Mouse (Mus musculus) liver, embryonic 13.5 days (tissue): ENCODE results near the gene Tshz2. TPM values are rescaled to one million over a fixed set of nuclear protein-coding genes. Genes with fewer than 3 reads are reported as not detected.

Experiments
- ATAC-seq: fragments of 200-750 bp; cut with Nextera tagmentation; 2 replicates; pipeline ENCODE4 v1.8.0; 2017; ENCODE audit warnings: low read depth, mild to moderate bottlenecking, moderate number of reproducible peaks, moderate library complexity
- DNase-seq: peaks from one replicate; pipeline ENCODE4 v3.0.0; 2022
- H3K27ac ChIP-seq: fragments of 300-500 bp; sonication (generic); 2 replicates; pipeline ENCODE4 v1.5.1; 2015; ENCODE audit warnings: moderate library complexity, mild to moderate bottlenecking, inconsistent platforms
- H3K27me3 ChIP-seq: fragments of 300-500 bp; sonication (generic); 2 replicates; pipeline ENCODE4 v1.6.1; 2015; ENCODE audit warnings: mild to moderate bottlenecking, inconsistent platforms
- H3K36me3 ChIP-seq: fragments of 300-500 bp; sonication (generic); 2 replicates; pipeline ENCODE4 v1.6.1; 2015; ENCODE audit warnings: mild to moderate bottlenecking, inconsistent platforms
- H3K4me1 ChIP-seq: fragments of 300-500 bp; sonication (generic); replicated peaks from 2 replicates; pipeline ENCODE4 v1.6.1; 2015; ENCODE audit warnings: inconsistent platforms
- H3K4me2 ChIP-seq: fragments of 300-500 bp; sonication (generic); 2 replicates; pipeline ENCODE4 v1.6.1; 2015; ENCODE audit warnings: inconsistent platforms, mild to moderate bottlenecking, moderate library complexity
- H3K4me3 ChIP-seq: fragments of 300-500 bp; sonication (generic); replicated peaks from 2 replicates; pipeline ENCODE4 v1.5.1; 2015; ENCODE audit warnings: mild to moderate bottlenecking, inconsistent platforms
- H3K9ac ChIP-seq: fragments of 300-500 bp; sonication (generic); 2 replicates; pipeline ENCODE4 v1.6.1; 2015; ENCODE audit warnings: mild to moderate bottlenecking, inconsistent platforms
- H3K9me3 ChIP-seq: fragments of 300-500 bp; sonication (generic); replicated peaks from 2 replicates; pipeline ENCODE4 v1.6.1; 2016; ENCODE audit warnings: inconsistent platforms
- WGBS: fragments of 180-500 bp; shearing (Covaris S2); methylation state at CpG from one replicate; pipeline ENCODE4 v1.1.7; 2015; ENCODE audit not compliant: insufficient replicate concordance; 5-methylcytosine and 5-hydroxymethylcytosine counted together
- polyA plus RNA-seq: library from polyadenylated mRNA; unstranded; fragments of >200 nt; fragmentation: Nextera tagmentation; extraction: Ambion mirVana; gene quantifications from 2 replicates; pipeline ENCODE4 v1.2.1, GENCODE M21; 2015

The Tshz2 gene
- polyA plus RNA-seq, 1 experiment from 2014 or later = 1.0 TPM

DNA sequence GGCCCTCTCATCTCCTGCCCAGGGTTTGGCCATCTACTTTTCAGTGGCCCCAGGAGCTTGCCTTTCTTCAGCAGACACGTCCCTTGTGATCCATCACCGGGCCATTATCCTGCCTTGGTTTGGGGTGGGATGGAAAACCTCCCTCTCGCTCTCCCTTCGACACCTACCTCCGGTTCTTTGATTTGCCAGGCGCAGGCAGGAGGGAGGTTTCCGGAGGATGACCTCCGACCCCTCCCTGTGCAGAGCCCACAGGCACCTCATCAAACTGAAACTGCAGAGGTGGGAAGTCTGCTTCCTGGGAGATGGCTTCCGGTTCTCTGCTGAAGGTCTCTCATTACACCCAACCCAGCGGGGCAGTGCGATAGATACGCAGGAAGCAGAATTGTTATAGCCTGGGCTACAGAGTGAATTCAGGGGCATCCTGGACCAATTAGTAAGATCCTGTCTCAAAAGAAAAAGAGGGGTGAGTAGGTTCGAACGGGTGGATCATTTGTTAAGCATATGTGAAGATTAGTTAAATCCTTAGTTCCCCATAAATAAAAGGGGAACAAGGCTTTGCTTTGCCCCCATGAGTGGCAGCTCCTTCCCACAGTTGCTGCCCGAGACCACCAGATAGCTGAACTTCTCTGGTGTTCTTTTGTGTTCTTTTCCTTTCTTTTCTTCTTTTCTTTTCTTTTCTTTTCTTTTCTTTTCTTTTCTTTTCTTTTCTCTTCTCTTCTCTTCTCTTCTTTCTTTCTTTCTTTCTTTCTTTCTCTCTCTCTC, 70.1 kb downstream of the Tshz2 start:
- H3K4me2 ChIP-seq = no peak overlapping the region
- 34% methylated on average over 15 of the region's 15 CpGs for WGBS
- H3K4me1 ChIP-seq = peaks cover 16% of the 10 kb centered on the region; the same call in 1 of the 2 replicates
- no peak overlapping the region for H3K4me3 ChIP-seq
- H3K27ac ChIP-seq = no peak overlapping the region
- DNase-seq = no peak
- no peaks in the 10 kb centered on the region for H3K27me3 ChIP-seq
- ATAC-seq = no peak
- no peaks in the 10 kb centered on the region for H3K9me3 ChIP-seq
- H3K36me3 ChIP-seq = no peaks in the 10 kb centered on the region
- H3K9ac ChIP-seq = no peak overlapping the region

DNA sequence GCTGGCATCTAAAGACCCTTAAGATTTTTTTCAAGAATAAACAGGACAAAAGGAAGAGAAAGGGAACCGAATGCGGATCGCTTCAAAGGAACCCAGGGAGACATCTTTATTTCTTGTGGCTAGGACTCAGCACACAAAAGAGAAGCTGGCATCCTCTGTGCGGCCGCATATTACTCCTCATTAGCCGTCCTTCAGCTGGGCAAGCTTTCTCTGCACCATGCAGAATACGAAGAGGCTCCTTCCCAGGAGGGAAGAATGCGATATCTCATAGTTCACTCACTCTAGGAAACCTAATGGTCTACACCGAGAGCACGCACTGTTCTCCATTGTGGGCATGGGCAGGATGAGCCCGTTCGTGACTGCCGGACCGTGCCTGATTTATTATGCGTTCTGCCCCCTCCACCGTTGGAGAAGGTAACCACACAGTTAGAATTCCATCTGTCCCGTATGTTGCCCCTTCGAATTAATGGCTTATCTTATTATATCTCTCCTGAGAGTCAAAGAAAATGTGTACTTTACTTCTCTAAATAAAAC, 89.0 kb downstream of the Tshz2 start:
- Histone ChIP-seq H3K36me3 (no peaks in the 10 kb centered on the region), H3K4me2 (no peak overlapping the region), H3K27ac (no peak overlapping the region), H3K27me3 (no peaks in the 10 kb centered on the region), H3K4me1 (peaks cover 6% of the 10 kb centered on the region; the same call in 1 of the 2 replicates), H3K9me3 (no peaks in the 10 kb centered on the region), H3K9ac (no peak overlapping the region), H3K4me3 (no peak overlapping the region)
- ATAC-seq = no peak
- 76% methylated on average over 18 of the region's 18 CpGs for WGBS
- no peak for DNase-seq

DNA sequence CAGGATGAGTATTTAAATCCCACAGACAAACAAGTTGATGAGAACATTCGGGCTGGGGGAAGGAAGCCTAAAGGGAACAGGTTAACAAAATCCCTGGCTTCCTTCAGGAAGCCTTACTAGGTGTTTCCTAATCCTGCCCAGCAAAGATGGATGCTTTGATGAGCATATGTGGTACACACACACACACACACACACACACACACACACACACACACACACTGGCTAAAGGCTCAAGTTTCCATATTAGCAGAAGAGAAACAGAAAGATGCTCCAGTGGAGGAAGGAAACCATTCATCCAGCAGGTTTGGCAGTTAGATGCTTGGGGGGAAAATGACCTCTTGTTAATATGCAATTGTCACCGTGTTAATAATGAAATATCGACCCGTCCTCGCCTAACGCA, 89.5 kb downstream of the Tshz2 start:
- H3K4me1 ChIP-seq = peaks cover 5% of the 10 kb centered on the region; the same call in 1 of the 2 replicates
- WGBS = 77% methylated on average over 6 of the region's 6 CpGs
- H3K4me3 ChIP-seq = no peak overlapping the region
- no peaks in the 10 kb centered on the region for H3K36me3 ChIP-seq
- H3K27me3 ChIP-seq = no peaks in the 10 kb centered on the region
- DNase-seq (no peak), ATAC-seq (no peak)
- H3K9ac ChIP-seq = no peak overlapping the region
- H3K27ac ChIP-seq = no peak overlapping the region
- H3K9me3 ChIP-seq = no peaks in the 10 kb centered on the region
- H3K4me2 ChIP-seq = no peak overlapping the region

DNA sequence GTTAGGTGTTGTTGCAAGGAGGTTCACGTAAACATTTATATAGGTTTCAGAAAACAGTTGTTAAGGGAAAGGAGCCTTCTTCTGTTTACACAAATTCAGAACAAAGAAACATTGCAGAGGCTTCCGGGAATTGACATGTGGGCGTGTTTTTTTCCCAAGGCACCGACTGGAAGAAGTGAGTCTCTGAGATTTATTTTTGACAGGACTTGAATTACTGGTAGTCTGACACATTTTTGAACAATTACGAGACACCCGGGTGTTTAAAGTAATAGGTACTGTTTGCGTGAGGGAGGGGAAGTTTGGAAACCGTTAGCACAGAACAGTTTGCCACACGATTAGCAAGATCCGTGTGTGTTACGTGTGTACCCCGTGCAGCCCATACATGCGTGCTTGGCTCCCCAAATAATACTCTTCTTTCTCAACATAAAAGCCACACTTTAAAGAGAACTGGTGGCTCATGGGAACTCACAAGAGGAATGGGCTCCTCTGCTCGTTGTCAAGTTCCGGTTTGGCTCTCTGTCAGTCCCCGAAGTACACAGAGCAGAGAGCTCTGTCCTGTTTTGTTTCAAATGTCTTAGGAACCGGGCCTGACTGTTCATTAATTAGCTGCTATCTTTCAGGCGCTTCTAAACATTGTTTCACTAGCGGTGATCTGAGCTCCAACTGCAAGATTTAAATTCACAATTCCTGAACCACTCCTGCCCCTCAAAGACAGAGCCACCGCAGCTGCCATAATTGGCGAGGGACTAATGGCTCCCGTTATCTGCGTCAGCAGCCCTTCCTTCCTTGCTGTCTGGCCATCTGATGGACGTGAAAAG, 91.0 kb downstream of the Tshz2 start:
- H3K27me3 ChIP-seq = no peaks in the 10 kb centered on the region
- no peaks in the 10 kb centered on the region for H3K9me3 ChIP-seq
- H3K4me3 ChIP-seq = no peak overlapping the region
- H3K36me3 ChIP-seq = no peaks in the 10 kb centered on the region
- WGBS = 36% methylated on average over 24 of the region's 24 CpGs
- no peak for ATAC-seq
- DNase-seq = no peak
- H3K4me1 ChIP-seq = 0 out of 2 replicates have a peak, but pooled peaks cover 3% of the 10 kb centered on the region
- H3K4me2 ChIP-seq = 0 out of 2 replicates have a peak overlapping the region, but pooled peaks have one; percentile 1
- no peak overlapping the region; the same call in 1 of the 2 replicates for H3K27ac ChIP-seq
- no peak overlapping the region for H3K9ac ChIP-seq

DNA sequence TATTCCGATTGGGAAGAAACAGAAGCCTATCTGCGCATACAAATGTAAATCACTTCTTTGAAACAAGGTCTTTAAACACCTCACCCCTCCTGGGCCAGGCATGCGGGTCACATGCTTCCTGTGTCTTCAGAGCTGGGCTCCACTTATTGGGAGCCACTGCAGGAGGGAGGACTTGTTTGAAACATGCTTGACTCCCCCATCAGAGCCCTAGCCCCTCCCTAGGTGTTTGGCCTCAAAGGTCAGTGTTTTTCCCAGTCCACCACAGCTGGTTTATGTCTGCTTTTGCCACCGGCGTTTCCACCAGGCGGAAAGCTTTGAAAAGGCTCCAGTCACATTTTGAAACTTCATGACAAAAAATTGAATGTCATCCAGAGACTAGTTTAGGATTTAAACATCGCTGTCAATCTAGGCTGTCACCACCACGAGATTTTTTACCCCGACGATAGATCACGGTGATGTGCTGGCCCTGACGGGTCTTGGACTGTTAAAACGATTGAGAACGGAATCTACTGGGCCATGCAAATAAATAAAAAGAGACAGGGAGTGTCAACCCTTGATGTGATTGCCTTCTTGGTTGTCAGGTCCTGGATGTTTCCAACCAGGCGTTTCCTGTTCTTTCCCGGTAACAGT, 96.0 kb downstream of the Tshz2 start:
- H3K4me3 ChIP-seq = no peak overlapping the region
- no peaks in the 10 kb centered on the region for H3K27me3 ChIP-seq
- ATAC-seq (no peak), DNase-seq (no peak)
- H3K9me3 ChIP-seq = no peaks in the 10 kb centered on the region
- H3K36me3 ChIP-seq = no peaks in the 10 kb centered on the region
- 0 out of 2 replicates have a peak, but pooled peaks cover 6% of the 10 kb centered on the region for H3K4me1 ChIP-seq
- no peak overlapping the region; the same call in 1 of the 2 replicates for H3K27ac ChIP-seq
- WGBS = 64% methylated on average over 16 of the region's 16 CpGs
- H3K9ac ChIP-seq = no peak overlapping the region
- no peak overlapping the region for H3K4me2 ChIP-seq

DNA sequence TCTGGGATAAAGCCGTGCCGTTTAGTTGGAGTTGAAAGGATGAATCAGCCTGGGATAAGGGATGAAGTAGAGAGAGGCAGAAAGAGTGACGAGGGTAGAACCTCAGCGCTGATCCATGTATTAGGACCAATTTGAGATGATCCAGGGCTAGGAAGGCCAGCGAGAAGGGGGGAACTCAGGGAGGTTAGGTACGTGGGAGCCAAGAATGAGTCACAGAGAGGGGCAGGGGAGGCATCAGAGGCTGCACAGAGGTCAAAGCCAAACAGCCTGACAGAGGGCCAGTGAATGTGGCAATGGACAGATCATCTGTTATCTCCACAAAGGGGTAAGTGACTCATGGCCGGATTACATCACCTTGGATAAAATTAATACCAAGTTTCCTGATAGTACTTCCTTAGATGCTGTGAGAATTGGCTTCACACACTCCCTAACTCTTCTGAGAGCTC, 97.8 kb downstream of the Tshz2 start:
- DNase-seq = no peak
- no peak for ATAC-seq
- H3K9me3 ChIP-seq = no peaks in the 10 kb centered on the region
- H3K27ac ChIP-seq = no peak overlapping the region
- no peaks in the 10 kb centered on the region for H3K36me3 ChIP-seq
- 0 out of 2 replicates have a peak, but pooled peaks cover 6% of the 10 kb centered on the region for H3K4me1 ChIP-seq
- no peak overlapping the region for H3K9ac ChIP-seq
- WGBS = 61% methylated on average over 7 of the region's 7 CpGs
- H3K27me3 ChIP-seq = no peaks in the 10 kb centered on the region
- no peak overlapping the region for H3K4me2 ChIP-seq
- no peak overlapping the region for H3K4me3 ChIP-seq

DNA sequence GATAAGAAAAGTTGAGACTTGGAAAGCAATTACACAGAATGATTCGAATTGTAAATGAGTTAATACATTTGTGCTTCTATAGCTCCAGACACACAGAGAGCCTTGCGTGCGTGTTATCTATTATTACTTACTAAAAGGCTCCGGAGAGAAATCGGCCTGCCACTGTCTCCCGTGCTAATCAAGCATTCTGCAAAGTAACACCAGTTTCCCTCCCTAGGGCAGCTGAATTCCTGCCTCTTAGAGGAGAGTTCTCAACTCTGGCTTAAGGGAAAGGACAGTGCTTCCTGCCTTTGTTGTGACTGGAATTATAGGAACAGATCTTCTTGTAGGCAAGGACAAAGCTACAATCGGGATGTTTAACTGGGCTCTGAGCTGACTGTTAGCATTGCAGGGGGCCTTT, 101.2 kb downstream of the Tshz2 start:
- DNase-seq (no peak), ATAC-seq (no peak)
- WGBS = 56% methylated on average over 7 of the region's 7 CpGs
- H3K9me3 ChIP-seq = no peaks in the 10 kb centered on the region
- no peak overlapping the region for H3K4me2 ChIP-seq
- no peaks in the 10 kb centered on the region for H3K36me3 ChIP-seq
- no peak overlapping the region for H3K27ac ChIP-seq
- no peak overlapping the region for H3K9ac ChIP-seq
- H3K4me3 ChIP-seq = no peak overlapping the region
- no peaks in the 10 kb centered on the region for H3K27me3 ChIP-seq
- 0 out of 2 replicates have a peak, but pooled peaks cover 6% of the 10 kb centered on the region for H3K4me1 ChIP-seq

DNA sequence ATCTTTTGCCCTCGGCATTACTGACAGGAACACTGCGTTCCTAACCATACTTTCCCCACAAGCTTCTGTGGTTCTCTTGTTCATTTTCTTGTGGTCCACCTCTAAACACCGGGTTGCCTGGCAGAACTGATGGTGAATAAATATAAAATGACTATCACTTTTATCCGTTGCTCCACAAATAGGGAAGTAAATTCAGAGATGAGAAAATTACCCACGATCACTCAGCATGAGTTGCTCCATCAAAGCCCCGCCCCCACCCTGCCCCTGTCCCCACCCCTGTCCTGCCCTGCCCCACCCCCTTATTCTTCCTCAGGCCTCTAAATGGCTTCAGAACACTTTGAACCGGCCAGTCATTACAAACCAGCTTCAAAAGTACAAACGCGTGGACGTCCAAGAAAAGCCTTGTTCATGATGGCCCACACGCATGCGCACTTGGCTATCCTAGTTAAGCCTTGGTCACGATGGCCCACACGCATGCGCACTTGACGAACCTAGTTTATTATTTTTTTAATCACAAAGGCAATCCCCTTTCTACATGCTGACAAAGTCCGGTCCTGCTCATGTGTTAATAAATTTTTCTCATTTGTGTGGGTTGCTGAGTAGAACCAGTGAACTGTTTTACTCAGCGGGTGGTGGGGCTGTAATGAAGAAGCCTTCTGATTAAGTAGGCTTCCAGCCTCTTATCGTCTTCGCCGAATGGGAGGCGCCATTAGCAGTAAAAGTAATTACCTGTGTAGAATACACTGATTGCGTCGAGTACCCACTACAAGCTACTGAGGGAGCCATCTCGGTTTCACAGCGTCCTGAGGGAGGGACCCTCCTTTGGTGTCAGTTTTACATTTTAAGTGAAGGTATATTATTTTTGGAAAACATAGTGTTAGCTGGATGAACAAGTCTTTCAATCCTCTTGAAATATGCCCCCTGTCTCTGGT, 102.9 kb downstream of the Tshz2 start:
- Histone ChIP-seq H3K27ac (no peak overlapping the region), H3K4me2 (no peak overlapping the region), H3K27me3 (no peaks in the 10 kb centered on the region), H3K4me3 (no peak overlapping the region), H3K36me3 (no peaks in the 10 kb centered on the region), H3K4me1 (no peaks in the 10 kb centered on the region), H3K9ac (no peak overlapping the region), H3K9me3 (no peaks in the 10 kb centered on the region)
- WGBS = 76% methylated on average over 26 of the region's 26 CpGs
- ATAC-seq = no peak
- no peak for DNase-seq

DNA sequence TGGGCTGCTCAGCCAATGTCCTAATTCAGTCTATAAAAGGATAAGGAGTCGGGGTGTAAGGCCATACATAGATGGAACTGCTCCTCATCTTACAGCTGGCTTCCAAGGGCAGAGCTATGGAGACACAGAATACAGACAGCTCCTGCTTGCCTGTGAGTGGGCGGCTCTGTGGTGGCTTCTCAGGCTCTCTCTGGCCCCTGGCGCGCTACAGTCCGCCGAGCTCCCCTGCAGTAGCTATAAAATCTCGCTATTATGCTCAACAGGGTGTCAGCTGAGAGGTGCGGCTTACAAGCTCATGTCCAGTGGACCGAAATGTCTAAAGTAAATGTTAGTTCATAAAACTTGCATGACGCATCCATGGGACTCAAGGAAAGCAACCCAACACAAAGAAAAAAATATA, 108.2 kb downstream of the Tshz2 start:
- Histone ChIP-seq H3K27ac (no peak overlapping the region), H3K4me2 (no peak overlapping the region), H3K9me3 (no peaks in the 10 kb centered on the region), H3K9ac (no peak overlapping the region), H3K4me1 (no peaks in the 10 kb centered on the region; the same call in none of the 2 replicates), H3K4me3 (no peak overlapping the region), H3K27me3 (no peaks in the 10 kb centered on the region), H3K36me3 (no peaks in the 10 kb centered on the region)
- ATAC-seq (no peak), DNase-seq (no peak)
- WGBS = 78% methylated on average over 10 of the region's 10 CpGs

DNA sequence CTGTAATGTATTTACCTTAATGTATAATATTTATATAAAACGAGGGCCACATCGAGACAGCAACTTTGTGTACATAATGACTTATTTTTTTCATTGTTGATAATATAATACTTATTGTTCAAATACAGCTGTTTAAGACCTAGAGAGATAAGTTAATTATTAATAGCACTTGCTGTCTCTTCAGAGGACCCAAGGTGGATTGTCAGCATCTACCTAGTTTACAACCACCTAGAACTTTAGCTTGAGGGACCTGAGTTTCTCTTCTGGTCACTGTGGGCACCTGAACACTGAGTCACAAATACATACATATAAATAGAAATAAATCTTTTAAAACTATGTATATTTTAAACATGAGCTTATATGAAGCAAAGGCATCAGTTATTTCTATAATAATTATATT, 110.0 kb downstream of the Tshz2 start:
- Histone ChIP-seq H3K4me3 (no peak overlapping the region), H3K36me3 (no peaks in the 10 kb centered on the region), H3K9me3 (no peaks in the 10 kb centered on the region), H3K27ac (no peak overlapping the region), H3K9ac (no peak overlapping the region), H3K4me2 (no peak overlapping the region), H3K27me3 (no peaks in the 10 kb centered on the region), H3K4me1 (peaks cover 8% of the 10 kb centered on the region)
- ATAC-seq (no peak), DNase-seq (no peak)
- 57% methylated on average over 2 of the region's 2 CpGs for WGBS
